12 mouse cellular contexts compared by ENCODE assay signal in genomic region chr5:111772591-111773406, GRCm38 (mm10). TPM values are rescaled to one million over a fixed set of nuclear protein-coding genes. Genes with fewer than 3 reads are reported as not detected.
DNase-seq lines count a peak whose midpoint lies in the region; ATAC-seq and TF ChIP-seq lines count a peak whose summit lies in the region.
"Had no signal": no experiment of that assay in that cellular context is flagged by ENCODE, and none has a peak within 500 bp of the region (broad histone marks: within the 10 kb centered on the region; RNA-seq: fewer than 3 reads in every experiment).

No protein-coding gene starts in this region.

- no peak overlapping the region for H3K4me3 ChIP-seq in kidney, embryonic 14.5 days (ENCODE audit: low read length)
- H3K4me3 ChIP-seq in embryonic facial prominence, embryonic 11.5 days (ENCODE audit: low read depth, low read length), result no peak overlapping the region
- no peak overlapping the region for H3K4me3 ChIP-seq in hindbrain, embryonic 13.5 days
- no peak overlapping the region for H3K4me3 ChIP-seq in midbrain, postnatal 0 days (ENCODE audit: low read depth, low read length)
- H3K4me3 ChIP-seq in thymus, adult 2 months (ENCODE audit: control insufficient read depth, insufficient read depth, low read length), result no peak overlapping the region

- H3K27me3 ChIP-seq in kidney, embryonic 14.5 days (ENCODE audit: control insufficient read depth, insufficient read depth, low read length), result no peaks in the 10 kb centered on the region
- no peaks in the 10 kb centered on the region for H3K27me3 ChIP-seq in embryonic facial prominence, embryonic 11.5 days (ENCODE audit: control insufficient read depth, insufficient read depth, low read length)
- H3K27me3 ChIP-seq in hindbrain, embryonic 13.5 days, result no peaks in the 10 kb centered on the region
- no peaks in the 10 kb centered on the region for H3K27me3 ChIP-seq in midbrain, postnatal 0 days (ENCODE audit: insufficient read depth, low read length)
- no peaks in the 10 kb centered on the region for H3K27me3 ChIP-seq in thymus, adult 2 months (ENCODE audit: control insufficient read depth, insufficient read depth, low read length)

- 0 out of 2 replicates have a peak, but pooled peaks have one; percentile 29 for ATAC-seq in kidney, embryonic 14.5 days (ENCODE audit: low FRiP score, low TSS enrichment)
- no peak; the same call in 1 of the 2 replicates for ATAC-seq in embryonic facial prominence, embryonic 11.5 days (replicated peaks; ENCODE audit: insufficient number of reproducible peaks, low FRiP score, low TSS enrichment, low read depth)
- no peak for ATAC-seq in hindbrain, embryonic 13.5 days (ENCODE audit: low FRiP score)
- no peak for ATAC-seq in midbrain, postnatal 0 days (ENCODE audit: low FRiP score)

- no peak for TF ChIP-seq CTCF in midbrain, postnatal 0 days (IDR thresholded peaks at IDR 0.05)
- no peak for TF ChIP-seq CTCF in thymus, adult 2 months (IDR thresholded peaks at IDR 0.05; ENCODE audit: borderline replicate concordance, control insufficient read depth, extremely low read depth, insufficient read depth, low read length, poor library complexity)

- H3K27ac ChIP-seq in kidney, embryonic 14.5 days (ENCODE audit: low read depth, low read length), result peak overlapping the region; percentile 69; the same call in 1 of the 2 replicates
- H3K27ac ChIP-seq in embryonic facial prominence, embryonic 11.5 days (replicated peaks; ENCODE audit: low read depth, low read length), result peak overlapping the region; percentile 47
- peak overlapping the region; percentile 83 for H3K27ac ChIP-seq in hindbrain, embryonic 13.5 days
- H3K27ac ChIP-seq in midbrain, postnatal 0 days (ENCODE audit: low read depth, low read length), result peak overlapping the region; percentile 62
- no peak overlapping the region for H3K27ac ChIP-seq in thymus, adult 2 months (ENCODE audit: control insufficient read depth, insufficient read depth, low read length)

- TF ChIP-seq POLR2A in thymus, adult 2 months (IDR thresholded peaks at IDR 0.05; ENCODE audit: control insufficient read depth, extremely low read depth, insufficient read depth, low read length, poor library complexity), result no peak

- no peaks in the 10 kb centered on the region for H3K36me3 ChIP-seq in kidney, embryonic 14.5 days (ENCODE audit: control insufficient read depth, insufficient read depth, low read length)
- no peaks in the 10 kb centered on the region for H3K36me3 ChIP-seq in embryonic facial prominence, embryonic 11.5 days (replicated peaks; ENCODE audit: control insufficient read depth, insufficient read depth, low read depth, low read length)
- no peaks in the 10 kb centered on the region for H3K36me3 ChIP-seq in hindbrain, embryonic 13.5 days
- no peaks in the 10 kb centered on the region for H3K36me3 ChIP-seq in midbrain, postnatal 0 days (ENCODE audit: insufficient read depth, low read length)
- no peaks in the 10 kb centered on the region for H3K36me3 ChIP-seq in thymus, adult 2 months (ENCODE audit: control insufficient read depth, insufficient read depth, low read length)

- WGBS in kidney, embryonic 14.5 days, result 27% methylated on average over 13 of the region's 13 CpGs
- WGBS in embryonic facial prominence, embryonic 11.5 days, result 30% methylated on average over 13 of the region's 13 CpGs
- 19% methylated on average over 13 of the region's 13 CpGs for WGBS in hindbrain, embryonic 13.5 days
- 27% methylated on average over 13 of the region's 13 CpGs for WGBS in midbrain, postnatal 0 days
- 62% methylated on average over 13 of the region's 13 CpGs for WGBS in thymus, adult 2 months

- H3K9ac ChIP-seq in kidney, embryonic 14.5 days (ENCODE audit: low read depth, low read length), result 0 out of 2 replicates have a peak overlapping the region, but pooled peaks have one; percentile 4
- H3K9ac ChIP-seq in embryonic facial prominence, embryonic 11.5 days (replicated peaks; ENCODE audit: low read length), result no peak overlapping the region
- 0 out of 2 replicates have a peak overlapping the region, but pooled peaks have one; percentile 15 for H3K9ac ChIP-seq in hindbrain, embryonic 13.5 days
- no peak overlapping the region for H3K9ac ChIP-seq in midbrain, postnatal 0 days (replicated peaks; ENCODE audit: low read length, poor library complexity, severe bottlenecking)

- H3K4me1 ChIP-seq in kidney, embryonic 14.5 days (ENCODE audit: control insufficient read depth, insufficient read depth, low read length), result peaks cover 24% of the 10 kb centered on the region
- peaks cover 8% of the 10 kb centered on the region for H3K4me1 ChIP-seq in embryonic facial prominence, embryonic 11.5 days (ENCODE audit: control insufficient read depth, insufficient read depth, low read length)
- peaks cover 45% of the 10 kb centered on the region for H3K4me1 ChIP-seq in hindbrain, embryonic 13.5 days (replicated peaks)
- peaks cover 15% of the 10 kb centered on the region for H3K4me1 ChIP-seq in midbrain, postnatal 0 days (ENCODE audit: insufficient read depth, low read length)
- no peaks in the 10 kb centered on the region for H3K4me1 ChIP-seq in thymus, adult 2 months (replicated peaks; ENCODE audit: control insufficient read depth, insufficient read depth, low read length)

- H3K9me3 ChIP-seq in kidney, embryonic 14.5 days (ENCODE audit: control insufficient read depth, low read length), result no peaks in the 10 kb centered on the region
- no peaks in the 10 kb centered on the region for H3K9me3 ChIP-seq in embryonic facial prominence, embryonic 11.5 days (replicated peaks; ENCODE audit: control insufficient read depth, low read length)
- H3K9me3 ChIP-seq in hindbrain, embryonic 13.5 days, result no peaks in the 10 kb centered on the region
- H3K9me3 ChIP-seq in midbrain, postnatal 0 days (ENCODE audit: low read length), result no peaks in the 10 kb centered on the region

- no peak overlapping the region for H3K4me2 ChIP-seq in kidney, embryonic 14.5 days (replicated peaks; ENCODE audit: low read depth, low read length)
- no peak overlapping the region for H3K4me2 ChIP-seq in embryonic facial prominence, embryonic 11.5 days (ENCODE audit: low read depth, low read length)
- no peak overlapping the region for H3K4me2 ChIP-seq in hindbrain, embryonic 13.5 days
- H3K4me2 ChIP-seq in midbrain, postnatal 0 days (ENCODE audit: low read depth, low read length, poor library complexity, severe bottlenecking), result no peak overlapping the region

- DNase-seq in kidney, postnatal 14 days, result no peak
- DNase-seq in embryonic facial prominence, embryonic 11.5 days (ENCODE audit: low spot score), result no peak
- DNase-seq in midbrain, postnatal 0 days (ENCODE audit: low spot score), result no peak
- DNase-seq in thymus, adult 2 months, result no peak
- no peak for DNase-seq in spleen, postnatal 14 days (ENCODE audit: low spot score in 2 of 2)
- no peak for DNase-seq in cerebellum, postnatal 25 days
- DNase-seq: cerebellum, adult 9-10 months had no signal

RNA-seq across cellular contexts. Expression of gene Gm26897, which starts 39.1 kb away (rescaled TPM):
- not detected in 2 replicates for polyA plus RNA-seq in kidney, embryonic 14.5 days (2014; fragmentation: Nextera tagmentation; extraction: Ambion mirVana)
- not detected in 2 replicates for polyA plus RNA-seq in embryonic facial prominence, embryonic 11.5 days (2014; fragmentation: Nextera tagmentation; extraction: Ambion mirVana)
- polyA plus RNA-seq in hindbrain, embryonic 13.5 days (2015; fragmentation: Nextera tagmentation; extraction: Ambion mirVana), result not detected in 2 replicates
- total RNA-seq in midbrain, postnatal 0 days (2014; rRNA removed), result not detected in 2 replicates
- not detected in 2 replicates for polyA plus RNA-seq in midbrain, postnatal 0 days (2015; fragmentation: Nextera tagmentation; extraction: Ambion mirVana)
- not detected in 2 replicates for polyA plus RNA-seq in thymus, adult 2 months (2012; rRNA removed)
- total RNA-seq: gastrocnemius, adult 18-20 months; neutrophil, adult 5-6 weeks had no signal
- polyA plus RNA-seq: liver, embryonic 16.5 days had no signal

Comparison
In these comparisons a context has a peak if more than half of its experiments do, and no peak if none do; other contexts are left out.
1. H3K9ac ChIP-seq: peak in kidney, embryonic 14.5 days (single experiment) and hindbrain, embryonic 13.5 days (single experiment); none in embryonic facial prominence, embryonic 11.5 days (single experiment) and midbrain, postnatal 0 days (single experiment).